Mouse (Mus musculus): ENCODE results near the gene Dtd2. TPM values are rescaled to one million over a fixed set of nuclear protein-coding genes. Genes with fewer than 3 reads are reported as not detected.
A peak's percentile ranks its signal among the peaks of the same experiment; 100 is the strongest.

The Dtd2 gene
- polyA plus RNA-seq, 1 experiment from 2014 or later: 24.1 TPM

GRCm38 (mm10) chr12:51971070-51971664 lies 35.1 kb downstream of the Dtd2 start, which contains the start of gene Heatr5a:
TSS of gene Heatr5a (minus strand) at chr12:51971321.
- peak within 1 kb of the TSS; percentile 64 for H3K4me2 ChIP-seq
- H3K27ac ChIP-seq (ENCODE audit: low read depth, low read length): peak within 1 kb of the TSS; percentile 76
- H3K9ac ChIP-seq (ENCODE audit: low read length): peak within 1 kb of the TSS; percentile 83
- peak within 1 kb of the TSS; percentile 92 for H3K4me3 ChIP-seq (ENCODE audit: low read depth, low read length)
- under 1% methylated on average over 52 of the region's 53 CpGs for WGBS
- peaks cover 5% of the 10 kb centered on the region; the same call in 1 of the 2 replicates for H3K4me1 ChIP-seq (ENCODE audit: control insufficient read depth, insufficient read depth, low read length)
- ATAC-seq (ENCODE audit: low FRiP score) (peak; percentile 98), DNase-seq (ENCODE audit: low spot score, missing footprints) (peak; percentile 97)
- no peaks in the 10 kb centered on the region for H3K27me3 ChIP-seq (ENCODE audit: control insufficient read depth, insufficient read depth, low read length)
- no peaks in the 10 kb centered on the region for H3K9me3 ChIP-seq (ENCODE audit: control insufficient read depth, low read length)
- no peaks in the 10 kb centered on the region for H3K36me3 ChIP-seq (ENCODE audit: control insufficient read depth, insufficient read depth, low read length)

DNA sequence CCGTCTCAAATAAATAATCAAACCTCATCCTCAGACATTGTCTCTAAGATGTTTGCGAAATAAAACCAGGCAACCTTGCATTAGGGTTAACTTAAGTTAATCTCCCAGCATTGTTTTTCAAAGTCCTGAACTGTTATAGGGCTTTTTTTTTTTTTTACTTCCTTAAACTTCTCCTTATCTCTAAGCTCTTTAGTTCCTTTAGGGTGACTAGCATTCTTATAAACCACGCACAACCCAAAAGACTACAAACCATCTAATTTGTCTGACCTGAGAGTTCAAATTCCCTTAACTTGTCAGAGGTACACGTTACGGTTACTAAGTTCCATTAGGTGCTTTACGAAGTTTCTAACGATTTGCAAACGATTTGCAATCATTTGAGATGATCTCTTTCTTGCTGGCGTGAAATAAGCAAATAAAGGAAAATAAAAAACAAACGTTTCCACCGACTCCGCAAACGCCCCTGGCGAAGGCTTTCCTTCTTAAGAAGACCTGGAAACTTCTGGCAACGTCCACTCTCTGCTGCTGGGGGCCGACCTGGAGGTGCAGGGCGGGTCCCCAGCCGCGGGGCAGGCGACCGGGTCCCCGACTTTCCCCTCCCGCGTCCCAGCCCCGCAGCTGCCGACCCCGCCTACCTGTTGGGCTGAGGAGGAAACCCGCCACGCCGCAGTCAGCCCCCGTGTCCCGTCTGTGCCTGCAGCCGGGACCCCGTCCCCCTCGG lies 35.8 kb downstream of the Dtd2 start:
- Histone ChIP-seq H3K27ac (ENCODE audit: low read depth, low read length) (peak overlapping the region; percentile 76), H3K27me3 (ENCODE audit: control insufficient read depth, insufficient read depth, low read length) (no peaks in the 10 kb centered on the region), H3K36me3 (ENCODE audit: control insufficient read depth, insufficient read depth, low read length) (no peaks in the 10 kb centered on the region), H3K9me3 (ENCODE audit: control insufficient read depth, low read length) (no peaks in the 10 kb centered on the region), H3K4me1 (ENCODE audit: control insufficient read depth, insufficient read depth, low read length) (peaks cover 5% of the 10 kb centered on the region; the same call in 1 of the 2 replicates), H3K9ac (ENCODE audit: low read length) (peak overlapping the region; percentile 83), H3K4me2 (peak overlapping the region; percentile 64), H3K4me3 (ENCODE audit: low read depth, low read length) (peak overlapping the region; percentile 92)
- no peak for ATAC-seq (ENCODE audit: low FRiP score)
- WGBS: 1% methylated on average over 32 of the region's 35 CpGs
- DNase-seq (ENCODE audit: low spot score, missing footprints): no peak

DNA sequence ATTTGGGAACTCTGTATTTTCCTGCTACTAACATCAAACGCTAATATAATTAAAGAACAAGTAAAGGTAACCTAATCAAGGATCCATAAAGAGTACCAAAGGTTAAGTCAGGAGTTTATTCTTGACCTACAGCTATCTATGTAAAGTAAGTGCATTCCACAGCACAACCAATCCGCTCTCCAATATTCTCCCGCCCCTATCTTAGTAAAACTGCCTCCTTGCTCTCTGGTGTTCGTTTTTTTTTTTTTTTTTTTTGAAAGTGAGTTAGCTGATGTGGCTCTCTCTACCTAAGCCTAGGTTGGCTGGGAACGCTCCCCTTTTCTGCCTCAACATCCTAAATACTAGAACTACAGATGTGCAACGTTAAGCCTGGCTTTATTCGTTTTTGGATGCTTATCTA lies 36.4 kb downstream of the Dtd2 start:
- ATAC-seq (ENCODE audit: low FRiP score): no peak
- peak overlapping the region; percentile 64 for H3K4me2 ChIP-seq
- DNase-seq (ENCODE audit: low spot score, missing footprints): peak; percentile 83
- peaks cover 5% of the 10 kb centered on the region; the same call in 1 of the 2 replicates for H3K4me1 ChIP-seq (ENCODE audit: control insufficient read depth, insufficient read depth, low read length)
- peak overlapping the region; percentile 92; the same call in 1 of the 2 replicates for H3K4me3 ChIP-seq (ENCODE audit: low read depth, low read length)
- 25% methylated on average over 7 of the region's 7 CpGs for WGBS
- H3K27ac ChIP-seq (ENCODE audit: low read depth, low read length): no peak overlapping the region
- no peaks in the 10 kb centered on the region for H3K36me3 ChIP-seq (ENCODE audit: control insufficient read depth, insufficient read depth, low read length)
- H3K9me3 ChIP-seq (ENCODE audit: control insufficient read depth, low read length): no peaks in the 10 kb centered on the region
- H3K9ac ChIP-seq (ENCODE audit: low read length): 0 out of 2 replicates have a peak overlapping the region, but pooled peaks have one; percentile 5
- no peaks in the 10 kb centered on the region for H3K27me3 ChIP-seq (ENCODE audit: control insufficient read depth, insufficient read depth, low read length)

DNA sequence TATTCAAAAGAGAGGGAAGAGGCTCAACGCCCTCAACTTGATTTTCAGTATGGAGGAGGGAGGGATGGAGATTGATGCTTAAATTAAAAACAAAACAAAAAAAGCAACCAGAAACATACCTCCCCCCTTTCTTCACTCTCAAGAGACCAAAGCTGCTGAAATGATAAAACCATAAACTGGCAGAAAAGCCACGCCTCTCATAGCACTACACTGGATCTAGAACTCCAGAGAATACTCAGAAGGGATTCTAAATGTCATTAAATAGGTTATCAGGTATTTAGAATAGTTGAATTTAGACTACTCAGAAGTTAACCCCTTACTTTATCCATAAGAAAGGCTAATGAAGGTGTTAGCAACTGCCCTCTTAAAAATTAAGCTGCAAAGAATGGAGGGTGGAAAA lies 37.2 kb downstream of the Dtd2 start:
- DNase-seq (ENCODE audit: low spot score, missing footprints) (no peak), ATAC-seq (ENCODE audit: low FRiP score) (no peak)
- H3K4me2 ChIP-seq: no peak overlapping the region
- H3K27me3 ChIP-seq (ENCODE audit: control insufficient read depth, insufficient read depth, low read length): no peaks in the 10 kb centered on the region
- no peak overlapping the region for H3K4me3 ChIP-seq (ENCODE audit: low read depth, low read length)
- no peak overlapping the region for H3K9ac ChIP-seq (ENCODE audit: low read length)
- no peaks in the 10 kb centered on the region for H3K36me3 ChIP-seq (ENCODE audit: control insufficient read depth, insufficient read depth, low read length)
- 89% methylated on average over 2 of the region's 2 CpGs for WGBS
- H3K9me3 ChIP-seq (ENCODE audit: control insufficient read depth, low read length): no peaks in the 10 kb centered on the region
- no peak overlapping the region for H3K27ac ChIP-seq (ENCODE audit: low read depth, low read length)
- peaks cover 5% of the 10 kb centered on the region; the same call in 1 of the 2 replicates for H3K4me1 ChIP-seq (ENCODE audit: control insufficient read depth, insufficient read depth, low read length)

DNA sequence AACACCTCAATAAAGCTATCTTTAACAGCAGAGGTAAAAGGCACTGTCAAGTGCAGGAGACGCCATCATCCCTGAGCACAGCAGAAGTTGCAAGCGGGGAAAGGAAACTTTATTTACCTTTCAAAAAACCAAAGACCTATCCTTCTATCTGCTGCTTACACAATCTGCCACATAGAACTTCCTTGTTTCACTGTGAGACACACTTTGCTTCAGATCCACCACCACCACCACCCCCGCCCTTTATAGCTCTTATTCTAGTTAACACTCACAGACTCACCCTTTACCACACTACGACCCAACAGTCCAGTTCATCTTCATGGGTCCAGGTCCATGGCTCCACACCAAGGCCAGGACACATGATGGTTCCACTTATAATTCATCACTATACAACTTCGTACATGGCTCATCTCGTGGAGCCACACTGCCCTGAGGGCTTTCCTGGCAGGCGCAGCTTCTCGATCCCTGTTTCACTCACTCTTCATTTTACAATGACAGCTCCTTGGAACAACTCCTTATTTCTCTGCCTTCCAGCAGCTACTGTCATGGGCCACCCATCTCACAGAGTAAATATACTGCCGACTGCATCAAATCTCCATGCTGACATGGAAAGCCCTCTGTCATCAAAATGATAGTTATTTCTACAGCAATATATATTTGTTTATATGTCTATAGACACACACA lies 38.2 kb downstream of the Dtd2 start:
- 87% methylated on average over 9 of the region's 9 CpGs for WGBS
- no peak for ATAC-seq (ENCODE audit: low FRiP score)
- no peak overlapping the region for H3K4me2 ChIP-seq
- no peak for DNase-seq (ENCODE audit: low spot score, missing footprints)
- no peaks in the 10 kb centered on the region for H3K27me3 ChIP-seq (ENCODE audit: control insufficient read depth, insufficient read depth, low read length)
- H3K4me1 ChIP-seq (ENCODE audit: control insufficient read depth, insufficient read depth, low read length): peaks cover 5% of the 10 kb centered on the region; the same call in 1 of the 2 replicates
- H3K36me3 ChIP-seq (ENCODE audit: control insufficient read depth, insufficient read depth, low read length): no peaks in the 10 kb centered on the region
- no peak overlapping the region for H3K27ac ChIP-seq (ENCODE audit: low read depth, low read length)
- H3K9me3 ChIP-seq (ENCODE audit: control insufficient read depth, low read length): no peaks in the 10 kb centered on the region
- H3K4me3 ChIP-seq (ENCODE audit: low read depth, low read length): no peak overlapping the region
- H3K9ac ChIP-seq (ENCODE audit: low read length): no peak overlapping the region

DNA sequence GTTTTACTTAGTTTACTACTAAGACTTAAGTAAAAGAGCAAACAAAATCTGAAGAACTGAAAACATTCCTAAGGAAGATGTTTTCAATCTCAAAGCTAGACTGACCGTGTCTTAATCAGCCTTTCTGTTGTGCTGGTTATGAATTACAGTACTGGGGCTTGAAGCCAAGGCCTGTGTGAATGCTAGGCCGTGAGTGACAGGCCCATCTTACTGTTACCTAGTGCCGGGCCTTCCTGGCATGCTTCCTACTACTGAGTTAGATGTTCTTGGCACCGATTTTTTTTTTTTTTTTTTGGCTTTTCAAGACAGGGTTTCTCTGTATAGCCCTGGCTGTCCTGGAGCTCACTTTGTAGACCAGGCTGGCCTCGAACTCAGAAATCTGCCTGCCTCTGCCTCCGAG lies 48.7 kb downstream of the Dtd2 start:
- no peak overlapping the region for H3K4me2 ChIP-seq
- H3K9me3 ChIP-seq (ENCODE audit: control insufficient read depth, low read length): no peaks in the 10 kb centered on the region
- WGBS: 91% methylated on average over 6 of the region's 6 CpGs
- ATAC-seq (ENCODE audit: low FRiP score) (no peak), DNase-seq (ENCODE audit: low spot score, missing footprints) (no peak)
- no peak overlapping the region for H3K4me3 ChIP-seq (ENCODE audit: low read depth, low read length)
- no peaks in the 10 kb centered on the region for H3K4me1 ChIP-seq (ENCODE audit: control insufficient read depth, insufficient read depth, low read length)
- H3K27ac ChIP-seq (ENCODE audit: low read depth, low read length): no peak overlapping the region
- H3K27me3 ChIP-seq (ENCODE audit: control insufficient read depth, insufficient read depth, low read length): no peaks in the 10 kb centered on the region
- no peaks in the 10 kb centered on the region for H3K36me3 ChIP-seq (ENCODE audit: control insufficient read depth, insufficient read depth, low read length)
- no peak overlapping the region for H3K9ac ChIP-seq (ENCODE audit: low read length)

- no peaks in the 10 kb centered on the region for H3K9me3 ChIP-seq (ENCODE audit: control insufficient read depth, low read length)
- no peaks in the 10 kb centered on the region for H3K27me3 ChIP-seq (ENCODE audit: control insufficient read depth, insufficient read depth, low read length)
- no peak overlapping the region for H3K4me2 ChIP-seq
- H3K4me1 ChIP-seq (ENCODE audit: control insufficient read depth, insufficient read depth, low read length): no peaks in the 10 kb centered on the region
- no peak overlapping the region for H3K27ac ChIP-seq (ENCODE audit: low read depth, low read length)
- ATAC-seq (ENCODE audit: low FRiP score) (no peak), DNase-seq (ENCODE audit: low spot score, missing footprints) (peak; percentile 72)
- no peak overlapping the region for H3K9ac ChIP-seq (ENCODE audit: low read length)
- H3K36me3 ChIP-seq (ENCODE audit: control insufficient read depth, insufficient read depth, low read length): peaks cover 14% of the 10 kb centered on the region; the same call in 1 of the 2 replicates
- WGBS: 85% methylated on average over 10 of the region's 10 CpGs
- no peak overlapping the region for H3K4me3 ChIP-seq (ENCODE audit: low read depth, low read length)
Measured at GRCm38 (mm10) chr12:51952309-51952708, 54.0 kb downstream of the Dtd2 start.

DNA sequence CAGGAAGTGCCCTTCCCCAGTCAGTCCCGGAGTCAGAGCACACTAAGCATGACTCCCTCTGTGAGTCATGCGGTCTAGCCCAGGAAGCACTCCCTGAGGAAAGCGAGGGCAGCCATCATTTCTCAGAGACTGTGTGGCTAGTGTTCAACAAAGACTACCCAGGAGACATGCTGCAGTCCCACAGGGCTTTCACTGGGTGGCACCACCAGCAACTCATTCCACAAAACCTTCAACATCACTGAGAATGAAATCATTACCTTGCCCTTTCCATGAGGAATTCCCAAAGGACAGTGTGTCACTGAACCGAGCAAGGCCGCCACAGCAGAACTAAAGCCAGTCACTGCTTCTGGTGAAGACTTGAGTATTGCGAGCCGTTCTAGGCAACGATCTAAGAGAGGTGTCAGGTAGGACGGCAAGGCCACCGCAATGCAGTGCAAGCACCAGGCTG lies 58.8 kb downstream of the Dtd2 start:
- Histone ChIP-seq H3K9ac (ENCODE audit: low read length) (no peak overlapping the region), H3K27ac (ENCODE audit: low read depth, low read length) (no peak overlapping the region), H3K4me2 (no peak overlapping the region), H3K36me3 (ENCODE audit: control insufficient read depth, insufficient read depth, low read length) (peaks cover 14% of the 10 kb centered on the region; the same call in 1 of the 2 replicates), H3K9me3 (ENCODE audit: control insufficient read depth, low read length) (no peaks in the 10 kb centered on the region), H3K27me3 (ENCODE audit: control insufficient read depth, insufficient read depth, low read length) (no peaks in the 10 kb centered on the region), H3K4me1 (ENCODE audit: control insufficient read depth, insufficient read depth, low read length) (no peaks in the 10 kb centered on the region), H3K4me3 (ENCODE audit: low read depth, low read length) (no peak overlapping the region)
- DNase-seq (ENCODE audit: low spot score, missing footprints) (peak; percentile 80), ATAC-seq (ENCODE audit: low FRiP score) (no peak)
- 93% methylated on average over 10 of the region's 10 CpGs for WGBS

DNA sequence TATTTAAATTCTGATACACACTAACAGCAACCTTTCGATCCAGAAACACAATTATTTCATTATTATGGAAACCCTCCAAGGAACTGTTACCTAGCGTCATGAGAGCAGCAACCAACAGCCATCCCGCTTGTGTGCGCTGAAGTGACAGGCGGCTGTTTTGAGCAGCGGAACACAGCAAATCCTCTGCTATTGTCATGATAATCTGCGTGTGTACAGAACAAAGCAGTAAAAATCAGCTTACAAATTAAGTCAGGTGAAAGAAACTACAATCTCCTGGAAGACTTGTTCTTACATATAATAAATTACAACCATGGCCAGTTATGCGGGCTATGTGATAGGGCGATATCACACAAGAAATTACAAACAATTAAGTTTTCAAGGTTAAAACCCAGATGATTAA lies 61.0 kb downstream of the Dtd2 start:
- H3K9me3 ChIP-seq (ENCODE audit: control insufficient read depth, low read length): no peaks in the 10 kb centered on the region
- 38% methylated on average over 9 of the region's 9 CpGs for WGBS
- no peak overlapping the region for H3K27ac ChIP-seq (ENCODE audit: low read depth, low read length)
- H3K27me3 ChIP-seq (ENCODE audit: control insufficient read depth, insufficient read depth, low read length): no peaks in the 10 kb centered on the region
- no peak overlapping the region for H3K4me2 ChIP-seq
- DNase-seq (ENCODE audit: low spot score, missing footprints) (peak; percentile 81), ATAC-seq (ENCODE audit: low FRiP score) (no peak)
- peaks cover 7% of the 10 kb centered on the region; the same call in 1 of the 2 replicates for H3K36me3 ChIP-seq (ENCODE audit: control insufficient read depth, insufficient read depth, low read length)
- H3K4me3 ChIP-seq (ENCODE audit: low read depth, low read length): no peak overlapping the region
- H3K9ac ChIP-seq (ENCODE audit: low read length): no peak overlapping the region
- no peaks in the 10 kb centered on the region for H3K4me1 ChIP-seq (ENCODE audit: control insufficient read depth, insufficient read depth, low read length)

Data from midbrain, embryonic 11.5 days (tissue).